In the genomic region with DNA sequence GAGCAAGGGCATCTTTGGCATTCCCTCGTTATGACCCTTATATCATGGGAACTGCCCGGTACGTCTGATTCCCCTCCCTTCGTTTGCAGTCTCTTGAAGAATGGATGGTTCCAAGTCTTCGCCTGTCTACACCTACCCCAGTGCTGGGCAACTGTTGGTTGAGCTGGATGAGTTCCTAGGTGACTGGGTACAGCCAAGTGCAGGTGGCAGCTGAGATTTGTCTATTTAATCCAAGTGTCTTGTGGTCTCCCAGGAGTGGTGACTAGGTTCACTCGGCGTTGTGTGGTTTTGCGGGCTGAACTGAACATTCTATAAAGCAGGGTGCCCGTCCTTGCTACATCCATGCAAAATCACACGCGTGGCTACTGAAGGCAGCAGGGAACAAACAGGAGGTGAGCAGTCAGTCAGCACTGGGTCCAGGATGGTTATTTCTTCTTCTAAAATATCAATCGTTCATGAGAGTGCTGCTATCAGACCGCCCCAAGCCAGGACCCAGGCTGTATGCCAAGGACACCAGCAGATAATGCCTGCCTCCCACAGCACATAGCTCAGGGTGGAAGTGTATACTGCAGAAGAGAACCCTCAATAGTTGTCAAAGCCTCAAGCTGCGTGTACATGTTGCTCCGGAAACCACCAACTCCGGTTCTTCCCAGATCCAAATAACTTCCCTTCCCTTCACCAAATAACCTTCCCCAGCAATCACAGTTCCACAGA, we compare ENCODE assay signal across 29 mouse cellular contexts.
DNase-seq lines count a peak whose midpoint lies in the region; ATAC-seq and TF ChIP-seq lines count a peak whose summit lies in the region.
"Had no signal": no experiment of that assay in that cellular context is flagged by ENCODE, and none has a peak within 500 bp of the region (broad histone marks: within the 10 kb centered on the region; RNA-seq: fewer than 3 reads in every experiment).

No protein-coding gene starts in this region.

- no peaks in the 10 kb centered on the region; the same call in 1 of the 2 replicates for H3K36me3 ChIP-seq in heart, postnatal 0 days (replicated peaks; ENCODE audit: control insufficient read depth, insufficient read depth, low read length)
- H3K36me3 ChIP-seq: embryonic facial prominence, embryonic 10.5 days; embryonic facial prominence, embryonic 15.5 days; forebrain, embryonic 12.5 days; hindbrain, embryonic 10.5 days; hindbrain, embryonic 15.5 days; liver, embryonic 15.5 days; neural tube, embryonic 13.5 days had no signal

- H3K27me3 ChIP-seq in heart, postnatal 0 days (ENCODE audit: control insufficient read depth, insufficient read depth, low read length): no peaks in the 10 kb centered on the region
- H3K27me3 ChIP-seq: embryonic facial prominence, embryonic 15.5 days; forebrain, embryonic 12.5 days; hindbrain, embryonic 15.5 days; limb, embryonic 12.5 days; liver, embryonic 15.5 days; neural tube, embryonic 13.5 days had no signal

- TF ChIP-seq EP300 in heart, postnatal 0 days (IDR thresholded peaks at IDR 0.05; ENCODE audit: low read depth): no peak

- ATAC-seq in heart, postnatal 0 days (ENCODE audit: insufficient read depth, low read depth): peak; percentile 31; the same call in 1 of the 2 replicates
- ATAC-seq: CD4-positive, CD25-positive, alpha-beta regulatory T cell, adult 4 months; inflammation-experienced regulatory T-cells, adult 6 months had no signal

- H3K4me2 ChIP-seq in heart, postnatal 0 days (ENCODE audit: low read depth, low read length): no peak overlapping the region
- H3K4me2 ChIP-seq: embryonic facial prominence, embryonic 15.5 days; forebrain, embryonic 12.5 days; hindbrain, embryonic 15.5 days; limb, embryonic 12.5 days; liver, embryonic 15.5 days; lung, embryonic 14.5 days; neural tube, embryonic 13.5 days had no signal

- peak; percentile 60 for DNase-seq in cerebellum, adult 9-10 months
- DNase-seq in cerebellum, adult 11 months: no peak
- DNase-seq in heart, postnatal 0 days (ENCODE audit: low spot score): no peak
- no peak for DNase-seq in heart, adult 18-20 months
- peak; percentile 30 for DNase-seq in ovary, postnatal 36 days (ENCODE audit: low spot score)
- no peak for DNase-seq in ovary, postnatal 14 days (ENCODE audit: low spot score)
- DNase-seq in embryo, embryonic 10.5 days (ENCODE audit: low spot score): no peak
- DNase-seq: adrenal gland, postnatal 25 days; forebrain, postnatal 0 days; gastrocnemius, postnatal 14 days; heart, postnatal 14 days; kidney, adult 11 months; kidney, postnatal 14 days; lung, embryonic 14.5 days; lung, postnatal 14 days; right cerebral cortex, adult 18-20 months; spleen, adult 18-20 months; thymus, postnatal 14 days had no signal

- 65% methylated on average over 16 of the region's 16 CpGs for WGBS in heart, postnatal 0 days

- peaks cover 15% of the 10 kb centered on the region; the same call in 1 of the 2 replicates for H3K4me1 ChIP-seq in heart, postnatal 0 days (ENCODE audit: control insufficient read depth, insufficient read depth)
- H3K4me1 ChIP-seq: liver, embryonic 15.5 days had no signal

- TF ChIP-seq CTCF in heart, postnatal 0 days (IDR thresholded peaks at IDR 0.05; ENCODE audit: low read depth): no peak

- no peak overlapping the region for H3K4me3 ChIP-seq in heart, postnatal 0 days (ENCODE audit: low read depth, low read length)
- H3K4me3 ChIP-seq: embryonic facial prominence, embryonic 10.5 days; embryonic facial prominence, embryonic 15.5 days; forebrain, embryonic 12.5 days; hindbrain, embryonic 10.5 days; hindbrain, embryonic 15.5 days; left cerebral cortex, adult 2 months; limb, embryonic 12.5 days; liver, embryonic 15.5 days; neural tube, embryonic 13.5 days had no signal

- H3K9me3 ChIP-seq in heart, postnatal 0 days (replicated peaks; ENCODE audit: control insufficient read depth, low read length): no peaks in the 10 kb centered on the region
- H3K9me3 ChIP-seq: embryonic facial prominence, embryonic 10.5 days; embryonic facial prominence, embryonic 15.5 days; forebrain, embryonic 12.5 days; hindbrain, embryonic 10.5 days; hindbrain, embryonic 15.5 days; limb, embryonic 12.5 days; liver, embryonic 15.5 days; neural tube, embryonic 13.5 days had no signal

- no peak overlapping the region for H3K27ac ChIP-seq in heart, postnatal 0 days (ENCODE audit: low read depth)
- H3K27ac ChIP-seq: embryonic facial prominence, embryonic 10.5 days; embryonic facial prominence, embryonic 15.5 days; forebrain, embryonic 12.5 days; hindbrain, embryonic 10.5 days; hindbrain, embryonic 15.5 days; left cerebral cortex, adult 2 months; limb, embryonic 12.5 days; liver, embryonic 15.5 days; neural tube, embryonic 13.5 days had no signal

- H3K9ac ChIP-seq in heart, postnatal 0 days (replicated peaks; ENCODE audit: low read depth, low read length): no peak overlapping the region
- H3K9ac ChIP-seq: embryonic facial prominence, embryonic 15.5 days; forebrain, embryonic 12.5 days; forebrain, postnatal 0 days; hindbrain, embryonic 15.5 days; limb, embryonic 12.5 days; liver, embryonic 15.5 days; lung, embryonic 14.5 days; neural tube, embryonic 13.5 days had no signal

Comparison
In these comparisons a context has a peak if more than half of its experiments do, and no peak if none do; other contexts are left out.
1. DNase-seq: peak in cerebellum, adult 9-10 months (single experiment) and ovary, postnatal 36 days (single experiment); none in cerebellum, adult 11 months (single experiment), heart, postnatal 0 days (single experiment), heart, adult 18-20 months (0 of 2), ovary, postnatal 14 days (single experiment) and embryo, embryonic 10.5 days (single experiment).